Mouse (Mus musculus): ENCODE measurements around the gene Vegfc.

Gene Vegfc

GRCm38 (mm10) chr8:54077271-54078120 lies at the start of gene Vegfc:
Vegfc (plus strand) TSS chr8:54077606.
- peak; percentile 40 for DNase-seq (ENCODE audit: low read depth, low spot score)

GRCm38 (mm10) chr8:54034584-54034983 lies 42.8 kb upstream of the Vegfc start:
- no peak for DNase-seq (ENCODE audit: low read depth, low spot score)

DNA sequence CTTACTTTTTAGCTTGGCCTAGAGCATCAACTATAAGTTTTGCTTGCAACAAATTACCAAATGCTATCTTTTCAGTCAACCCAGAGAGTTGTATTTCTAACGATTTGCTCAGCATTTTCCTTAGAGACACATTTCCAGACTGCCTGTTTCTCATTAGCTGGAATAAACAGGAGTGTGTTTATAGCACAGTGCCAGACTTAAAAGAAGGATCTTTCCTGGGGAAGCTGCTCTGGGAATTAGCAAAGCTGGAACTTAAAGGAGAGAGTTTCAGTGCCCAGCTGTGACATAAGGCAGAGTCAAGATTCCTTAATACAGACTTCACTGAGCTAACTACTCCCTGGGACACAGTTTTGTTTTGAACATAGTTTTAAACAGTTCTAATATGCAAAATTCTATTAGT lies 34.8 kb upstream of the Vegfc start:
- peak; percentile 62 for DNase-seq (ENCODE audit: low read depth, low spot score)

DNA sequence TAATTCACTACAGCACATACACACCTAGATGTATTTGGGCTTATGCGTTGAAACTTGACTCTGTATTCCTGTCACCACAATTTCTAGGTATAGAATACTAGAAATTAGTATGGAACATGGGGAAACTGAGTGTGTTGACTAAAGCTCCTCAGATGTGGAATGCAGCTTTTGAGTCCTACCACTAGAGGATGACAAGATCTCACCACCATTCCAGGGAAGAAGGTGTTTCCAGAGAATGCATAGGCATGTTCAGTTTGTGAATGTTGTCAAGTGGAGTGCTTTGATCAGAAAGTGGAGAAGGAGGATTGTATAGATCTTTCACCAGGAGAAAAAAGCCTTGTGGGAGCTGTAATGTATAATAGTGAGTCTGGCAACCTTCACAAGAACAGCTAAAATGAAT lies 33.9 kb upstream of the Vegfc start:
- no peak for DNase-seq (ENCODE audit: low read depth, low spot score)

DNA sequence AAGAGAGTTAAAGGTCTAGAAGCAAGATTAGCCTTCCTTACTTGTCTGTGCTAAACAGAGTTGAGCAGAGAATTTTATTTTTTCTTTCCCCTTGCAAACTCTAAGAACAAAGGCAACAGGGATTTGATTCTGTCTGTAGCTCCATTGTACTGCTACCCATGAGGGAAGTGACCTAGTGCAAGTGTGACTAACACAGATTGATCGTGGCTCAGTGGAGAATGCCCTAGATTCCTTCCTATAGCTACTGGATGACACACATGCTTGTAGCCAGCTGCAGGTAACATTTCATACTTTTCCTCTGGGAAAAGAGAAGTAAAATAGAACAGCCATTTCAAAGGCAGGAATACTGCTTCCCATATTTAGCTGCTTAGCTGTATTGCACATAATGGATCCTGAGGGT lies 24.2 kb upstream of the Vegfc start:
- DNase-seq (ENCODE audit: low read depth, low spot score), result no peak

- DNase-seq (ENCODE audit: low read depth, low spot score), result no peak
These were observed 11.9 kb upstream of the Vegfc start for GRCm38 (mm10) chr8:54065492-54065891.

DNA sequence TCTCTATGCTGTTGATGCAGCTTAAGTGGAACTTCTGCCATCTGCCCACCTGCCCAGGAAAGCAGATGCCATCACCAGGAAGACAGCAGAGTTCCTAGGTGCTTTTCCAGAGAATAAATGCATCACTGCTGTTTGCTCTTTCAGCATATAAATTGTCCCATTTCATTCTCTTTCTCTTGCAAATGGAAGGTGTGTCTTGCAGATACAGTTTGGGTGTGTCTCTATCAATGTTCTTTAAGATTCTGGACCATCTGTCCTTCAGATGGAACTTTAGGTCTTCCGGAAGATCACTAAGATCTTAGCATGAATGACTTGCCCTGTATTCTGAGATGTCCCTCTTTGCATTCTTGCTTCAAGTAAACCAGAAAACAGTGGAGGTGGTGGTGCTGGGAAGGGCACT lies 1.1 kb upstream of the Vegfc start:
- DNase-seq (ENCODE audit: low read depth, low spot score), result no peak

DNA sequence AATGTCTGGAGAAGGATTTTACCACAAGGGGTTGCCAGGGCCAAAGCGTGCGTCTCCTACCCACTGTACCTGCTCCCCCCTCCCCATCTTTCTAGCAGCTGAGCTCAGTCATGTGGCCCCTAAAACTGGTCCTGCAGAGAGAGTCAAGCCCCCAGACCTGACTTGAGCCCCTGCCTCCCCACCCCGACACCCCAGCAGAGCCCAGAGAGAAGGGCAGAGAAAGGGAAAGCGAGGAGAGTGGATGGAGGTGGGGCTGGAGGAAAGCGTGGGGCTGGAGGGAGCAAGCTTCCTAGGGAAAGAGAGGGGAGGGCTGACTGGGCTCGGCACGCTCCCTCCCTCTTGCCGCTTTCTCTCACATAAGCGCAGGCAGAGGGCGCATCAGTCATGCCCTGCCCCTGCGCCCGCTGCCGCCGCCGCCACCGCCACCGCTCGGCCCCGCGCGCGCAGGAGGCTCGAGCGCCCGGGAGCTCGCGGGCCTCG lies 575 bp upstream of the Vegfc start:
- DNase-seq (ENCODE audit: low read depth, low spot score), result peak; percentile 68

GRCm38 (mm10) chr8:54078121-54078440 lies 675 bp downstream of the Vegfc start:
- DNase-seq (ENCODE audit: low read depth, low spot score), result no peak

GRCm38 (mm10) chr8:54079001-54079400 lies 1.6 kb downstream of the Vegfc start:
- no peak for DNase-seq (ENCODE audit: low read depth, low spot score)

DNA sequence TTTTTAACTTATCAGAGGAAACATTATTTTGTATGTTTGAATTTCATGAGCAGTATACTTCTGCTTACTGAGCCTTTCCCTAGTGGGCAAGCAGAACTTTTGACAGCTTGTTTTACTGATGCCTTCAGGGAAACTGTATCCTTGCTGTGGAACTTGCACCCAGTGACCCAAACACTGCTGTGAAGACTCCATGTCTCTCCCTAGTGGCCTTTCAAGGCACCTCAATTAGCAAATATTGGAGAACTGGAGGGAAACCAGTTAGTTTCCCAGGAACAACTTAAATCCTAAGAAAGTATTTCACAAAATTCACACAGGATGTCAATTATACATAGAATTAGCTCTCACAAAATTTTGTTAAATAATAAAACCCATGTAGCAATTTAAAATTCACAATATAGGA lies 2.2 kb downstream of the Vegfc start:
- DNase-seq (ENCODE audit: low read depth, low spot score), result no peak

DNA sequence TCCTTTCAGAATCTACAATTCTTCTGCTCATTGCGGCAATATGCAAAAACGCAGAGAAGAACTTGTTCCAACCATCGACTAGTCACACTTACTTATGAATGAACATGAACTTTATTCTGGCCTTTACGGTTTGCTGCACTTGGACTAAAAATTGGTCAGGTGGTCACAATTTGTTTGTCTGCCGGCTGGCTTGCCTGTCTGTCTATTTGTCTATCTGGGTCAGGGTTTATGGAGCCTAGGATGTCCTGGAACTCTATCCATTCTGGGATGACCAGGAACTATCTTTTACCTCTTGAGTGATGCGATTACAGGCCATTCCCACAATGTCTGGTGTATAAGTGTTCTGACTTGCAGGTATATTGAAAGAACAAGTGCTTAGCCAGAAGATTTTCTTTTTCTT lies 8.5 kb downstream of the Vegfc start:
- no peak for DNase-seq (ENCODE audit: low read depth, low spot score)

DNA sequence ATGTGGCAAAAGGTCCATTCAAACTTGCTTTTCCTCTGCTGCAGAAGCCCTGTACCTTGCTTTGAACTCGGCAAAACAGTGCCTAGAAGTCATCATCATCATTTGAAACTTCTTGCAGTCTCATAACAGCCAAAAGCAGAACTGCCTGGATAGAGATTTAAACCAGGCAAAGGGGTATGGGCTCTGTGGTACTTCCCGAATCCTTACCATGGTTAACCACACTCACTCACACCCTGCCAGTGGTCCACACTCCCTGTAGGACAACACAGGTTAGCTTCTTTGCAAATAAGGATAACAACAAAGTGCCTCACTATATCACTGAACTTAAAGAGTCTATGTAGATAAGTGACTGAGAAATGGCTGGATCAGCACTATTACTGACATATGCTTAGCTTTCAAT lies 9.7 kb downstream of the Vegfc start:
- DNase-seq (ENCODE audit: low read depth, low spot score), result no peak

DNA sequence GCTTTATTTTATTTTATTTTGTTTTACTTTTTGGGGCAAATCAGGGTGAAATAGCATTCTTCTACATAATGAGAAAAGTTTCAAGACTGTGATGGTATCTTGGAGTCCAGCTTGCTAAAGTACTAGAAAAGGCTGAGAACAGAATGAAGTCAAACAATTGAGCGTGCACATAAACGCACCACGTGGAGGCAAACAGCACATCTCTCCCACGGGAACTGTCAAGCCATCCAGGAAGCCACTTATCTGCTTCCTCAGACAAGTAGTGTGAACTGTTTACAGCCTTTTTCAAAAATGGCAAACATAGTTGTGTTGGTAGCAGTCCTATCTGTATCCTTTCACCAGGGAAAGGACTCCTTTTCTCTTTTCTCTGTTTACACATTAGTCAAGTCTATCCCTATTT lies 11.8 kb downstream of the Vegfc start:
- DNase-seq (ENCODE audit: low read depth, low spot score), result no peak

- no peak for DNase-seq (ENCODE audit: low read depth, low spot score)
These were observed 12.5 kb downstream of the Vegfc start for GRCm38 (mm10) chr8:54089901-54090300.

DNA sequence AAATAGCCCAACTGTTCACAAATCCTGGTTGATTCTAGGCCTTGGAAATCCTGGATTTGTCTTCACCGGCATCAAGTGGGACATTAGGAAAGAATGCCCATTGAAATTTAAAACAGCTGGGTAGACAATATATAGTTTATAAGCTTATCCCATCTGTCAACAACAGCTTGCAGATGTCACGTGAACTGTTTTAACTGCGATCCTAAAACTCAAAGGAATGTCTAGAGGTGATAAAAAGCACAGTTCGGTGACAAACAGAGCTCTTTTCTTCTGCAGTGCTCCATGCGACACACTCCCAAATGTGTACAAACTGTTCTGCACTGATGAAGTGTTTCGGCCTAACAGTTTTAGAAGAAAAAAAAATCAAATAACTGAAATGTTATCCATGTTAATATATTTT lies 22.7 kb downstream of the Vegfc start:
- DNase-seq (ENCODE audit: low read depth, low spot score), result peak; percentile 59

DNA sequence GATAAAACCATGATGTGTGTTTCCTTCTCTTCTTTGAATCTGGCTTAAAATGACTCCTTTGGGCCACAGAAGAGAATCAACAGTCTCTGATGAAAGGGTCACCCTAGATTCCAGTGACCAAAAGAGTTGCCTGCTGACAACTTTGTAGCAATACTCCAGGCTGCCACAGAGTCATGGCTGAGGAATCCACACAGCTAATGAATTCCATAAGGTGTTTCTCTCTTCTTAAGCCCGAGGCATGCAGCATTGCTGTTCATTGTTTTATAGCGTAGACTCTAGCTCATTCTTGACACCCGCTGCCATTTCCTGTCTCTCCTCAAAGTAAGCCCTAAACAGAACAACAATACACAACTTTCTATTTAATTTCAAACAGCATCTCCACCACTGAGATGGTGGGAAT lies 37.2 kb downstream of the Vegfc start:
- DNase-seq (ENCODE audit: low read depth, low spot score), result peak; percentile 63

- DNase-seq (ENCODE audit: low read depth, low spot score), result no peak
These were observed 42.7 kb downstream of the Vegfc start for GRCm38 (mm10) chr8:54120115-54120514.

DNA sequence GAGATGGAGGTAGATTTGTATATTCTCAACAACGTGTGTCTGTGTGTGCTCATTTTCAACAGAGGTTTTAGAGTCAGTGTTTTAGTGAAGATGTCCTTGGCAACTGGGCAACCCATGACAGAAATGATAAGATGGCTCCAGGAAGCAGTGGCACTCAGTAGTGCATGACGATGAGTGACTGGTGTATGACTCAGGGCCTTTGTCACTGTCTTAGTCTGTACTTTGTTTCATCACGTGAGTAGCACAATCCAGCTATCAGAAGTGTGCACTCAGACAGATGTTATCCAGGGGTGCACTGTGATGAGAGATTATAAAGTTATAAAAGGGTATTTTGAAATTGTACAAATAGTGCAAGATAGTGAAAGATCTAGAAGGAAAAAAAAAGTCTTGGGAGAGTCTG lies 44.5 kb downstream of the Vegfc start:
- DNase-seq (ENCODE audit: low read depth, low spot score), result no peak

GRCm38 (mm10) chr8:54122345-54122744 lies 44.9 kb downstream of the Vegfc start:
- DNase-seq (ENCODE audit: low read depth, low spot score), result no peak

GRCm38 (mm10) chr8:54130558-54130957 lies 53.2 kb downstream of the Vegfc start:
- no peak for DNase-seq (ENCODE audit: low read depth, low spot score)

DNA sequence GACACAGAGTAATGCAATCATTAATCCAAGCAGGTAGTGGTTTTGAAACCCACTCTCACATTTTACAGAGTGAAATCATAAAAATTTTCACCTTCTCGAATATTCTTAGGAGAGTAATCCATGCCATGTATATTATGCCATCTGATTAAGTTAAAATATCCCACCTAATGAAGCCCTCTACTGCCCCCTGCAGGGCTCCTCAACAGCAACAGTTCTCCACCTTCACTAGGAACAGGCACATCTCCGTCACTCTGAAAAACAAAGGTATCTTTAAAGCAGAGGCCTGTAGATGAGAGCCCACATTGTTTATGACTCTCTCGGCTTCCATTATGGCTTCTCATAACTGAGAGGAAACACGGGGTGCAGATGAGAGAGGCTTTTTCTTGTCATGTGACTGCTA lies 75.8 kb downstream of the Vegfc start:
- DNase-seq (ENCODE audit: low read depth, low spot score), result peak; percentile 36

- peak; percentile 92 for DNase-seq (ENCODE audit: low read depth, low spot score)
These were observed 86.1 kb downstream of the Vegfc start for GRCm38 (mm10) chr8:54163505-54163904.

- DNase-seq (ENCODE audit: low read depth, low spot score), result no peak
These were observed 107.9 kb downstream of the Vegfc start for GRCm38 (mm10) chr8:54185336-54185735.
